Mouse (Mus musculus): ENCODE measurements at regions not wholly inside any gene's neighbourhood (a gene's known extent, or its start where the extent isn't known, plus 50 kb on each side); places are given as distances from the start of the nearest gene placed in this dataset.
A peak's percentile ranks its signal among the peaks of the same experiment; 100 is the strongest.

GRCm38 (mm10) chr2:159392865-159393264 is 598.3 kb downstream of the Dhx35 start:
- Histone ChIP-seq H3K79me2 (replicated peaks; ENCODE audit: control insufficient read depth, insufficient read depth, low read length) (no peaks in the 10 kb centered on the region), H3K27ac (no peak overlapping the region), H3K4me3 (no peak overlapping the region), H3K4me1 (ENCODE audit: control insufficient read depth, insufficient read depth, low read length) (no peaks in the 10 kb centered on the region), H3K27me3 (ENCODE audit: control insufficient read depth, insufficient read depth, low read length) (no peaks in the 10 kb centered on the region), H3K36me3 (ENCODE audit: control insufficient read depth, insufficient read depth, low read length) (no peaks in the 10 kb centered on the region), H3K9ac (ENCODE audit: low read depth, low read length) (no peak overlapping the region)
- WGBS: 58% methylated on average over 10 of the region's 10 CpGs
- intact Hi-C loops (cut with DNase I): no loop called here
- TF ChIP-seq CTCF (IDR thresholded peaks at IDR 0.05) (no peak), POLR2A (IDR thresholded peaks at IDR 0.05; ENCODE audit: insufficient read depth, low read depth, low read length) (no peak), EP300 (IDR thresholded peaks at IDR 0.05; ENCODE audit: insufficient read depth, low read depth, low read length) (no peak)
- DNase-seq: no peak

- Histone ChIP-seq H3K36me3 (ENCODE audit: control insufficient read depth, insufficient read depth, low read length) (no peaks in the 10 kb centered on the region), H3K27me3 (ENCODE audit: control insufficient read depth, insufficient read depth, low read length) (no peaks in the 10 kb centered on the region), H3K4me1 (ENCODE audit: control insufficient read depth, insufficient read depth, low read length) (no peaks in the 10 kb centered on the region), H3K4me3 (no peak overlapping the region), H3K27ac (no peak overlapping the region), H3K79me2 (replicated peaks; ENCODE audit: control insufficient read depth, insufficient read depth, low read length) (no peaks in the 10 kb centered on the region), H3K9ac (ENCODE audit: low read depth, low read length) (no peak overlapping the region)
- intact Hi-C loops (cut with DNase I): no loop called here
- 87% methylated on average over 9 of the region's 9 CpGs for WGBS
- no peak for DNase-seq
- TF ChIP-seq EP300 (IDR thresholded peaks at IDR 0.05; ENCODE audit: insufficient read depth, low read depth, low read length) (no peak), CTCF (IDR thresholded peaks at IDR 0.05) (no peak), POLR2A (IDR thresholded peaks at IDR 0.05; ENCODE audit: insufficient read depth, low read depth, low read length) (no peak)
These were observed 607.0 kb downstream of the Dhx35 start for GRCm38 (mm10) chr2:159401421-159402100.

DNA sequence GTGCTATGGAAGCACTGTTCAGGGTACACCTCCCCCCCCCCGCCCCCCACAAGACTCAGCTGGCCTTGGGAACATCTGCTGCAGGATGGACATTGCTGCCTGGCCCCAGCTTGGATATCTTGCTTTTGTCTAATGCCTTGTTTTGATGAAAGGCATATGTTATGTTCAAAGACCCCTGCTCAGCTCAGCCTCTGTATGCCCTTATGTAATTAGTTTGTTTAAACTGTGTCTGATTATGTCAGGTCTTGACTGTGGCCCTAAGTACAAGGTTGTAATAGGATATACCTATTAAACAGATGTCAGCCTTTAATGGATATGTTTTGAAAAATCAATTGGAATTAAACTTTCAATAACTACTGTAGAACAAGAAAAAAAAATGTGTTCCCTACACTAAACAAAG is 610.3 kb downstream of the Dhx35 start:
- H3K36me3 ChIP-seq (ENCODE audit: control insufficient read depth, insufficient read depth, low read length): no peaks in the 10 kb centered on the region
- intact Hi-C loops (cut with DNase I): no loop called here
- H3K4me1 ChIP-seq (ENCODE audit: control insufficient read depth, insufficient read depth, low read length): no peaks in the 10 kb centered on the region
- no peaks in the 10 kb centered on the region for H3K79me2 ChIP-seq (replicated peaks; ENCODE audit: control insufficient read depth, insufficient read depth, low read length)
- H3K4me3 ChIP-seq: no peak overlapping the region
- no peak for DNase-seq
- TF ChIP-seq CTCF (IDR thresholded peaks at IDR 0.05) (no peak), POLR2A (IDR thresholded peaks at IDR 0.05; ENCODE audit: insufficient read depth, low read depth, low read length) (no peak)
- H3K9ac ChIP-seq (ENCODE audit: low read depth, low read length): no peak overlapping the region
- 55% methylated on average over 1 of the region's 1 CpGs for WGBS
- no peaks in the 10 kb centered on the region for H3K27me3 ChIP-seq (ENCODE audit: control insufficient read depth, insufficient read depth, low read length)
- H3K27ac ChIP-seq: no peak overlapping the region

GRCm38 (mm10) chr2:159414599-159414998 is 620.0 kb downstream of the Dhx35 start:
- Histone ChIP-seq H3K27ac (no peak overlapping the region), H3K4me3 (no peak overlapping the region), H3K36me3 (ENCODE audit: control insufficient read depth, insufficient read depth, low read length) (no peaks in the 10 kb centered on the region), H3K9ac (ENCODE audit: low read depth, low read length) (no peak overlapping the region), H3K4me1 (ENCODE audit: control insufficient read depth, insufficient read depth, low read length) (no peaks in the 10 kb centered on the region), H3K79me2 (replicated peaks; ENCODE audit: control insufficient read depth, insufficient read depth, low read length) (no peaks in the 10 kb centered on the region), H3K27me3 (ENCODE audit: control insufficient read depth, insufficient read depth, low read length) (no peaks in the 10 kb centered on the region)
- TF ChIP-seq POLR2A (IDR thresholded peaks at IDR 0.05; ENCODE audit: insufficient read depth, low read depth, low read length): no peak
- TF ChIP-seq CTCF (IDR thresholded peaks at IDR 0.05): no peak
- no peak for TF ChIP-seq EP300 (IDR thresholded peaks at IDR 0.05; ENCODE audit: insufficient read depth, low read depth, low read length)
- WGBS: 20% methylated on average over 1 of the region's 1 CpGs
- intact Hi-C loops (cut with DNase I): no loop called here
- no peak for DNase-seq

DNA sequence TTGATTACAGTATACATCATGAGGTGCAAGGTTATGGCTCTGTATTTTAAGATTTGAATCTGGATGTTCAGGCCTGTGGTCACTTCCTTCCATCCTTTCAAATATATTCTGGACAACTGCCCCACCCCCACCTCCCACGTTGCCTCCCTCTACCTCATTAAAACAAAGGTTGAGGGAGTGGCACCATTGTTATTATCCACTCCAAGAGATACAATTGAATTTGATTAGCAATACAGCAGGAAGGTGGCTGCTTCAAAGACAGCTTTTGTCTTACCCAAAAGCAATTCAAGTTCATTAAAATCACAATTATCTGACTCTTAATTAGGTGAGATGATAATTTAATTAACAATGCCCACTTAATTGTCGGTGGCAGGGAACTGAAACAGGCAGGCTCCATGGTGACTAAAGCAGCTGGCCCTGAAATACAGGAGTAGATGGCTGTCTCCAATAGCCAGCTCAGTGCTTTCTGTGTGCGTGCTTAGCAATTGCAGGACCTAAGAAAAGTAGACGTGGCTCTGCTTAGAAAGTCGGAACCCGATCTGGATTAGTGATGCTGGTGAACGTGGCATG is 623.8 kb downstream of the Dhx35 start:
- TF ChIP-seq EP300 (IDR thresholded peaks at IDR 0.05; ENCODE audit: insufficient read depth, low read depth, low read length) (no peak), CTCF (IDR thresholded peaks at IDR 0.05) (no peak), POLR2A (IDR thresholded peaks at IDR 0.05; ENCODE audit: insufficient read depth, low read depth, low read length) (no peak)
- Histone ChIP-seq H3K4me1 (ENCODE audit: control insufficient read depth, insufficient read depth, low read length) (no peaks in the 10 kb centered on the region; the same call in 1 of the 2 replicates), H3K27ac (no peak overlapping the region), H3K9ac (ENCODE audit: low read depth, low read length) (no peak overlapping the region), H3K4me3 (no peak overlapping the region), H3K27me3 (ENCODE audit: control insufficient read depth, insufficient read depth, low read length) (no peaks in the 10 kb centered on the region), H3K36me3 (ENCODE audit: control insufficient read depth, insufficient read depth, low read length) (no peaks in the 10 kb centered on the region), H3K79me2 (replicated peaks; ENCODE audit: control insufficient read depth, insufficient read depth, low read length) (no peaks in the 10 kb centered on the region)
- no peak for DNase-seq
- intact Hi-C loops (cut with DNase I): loop anchor here (5.0 kb wide), 1 partner anchor 1474 kb away; no protein-coding TSS in a partner anchor
- WGBS: 75% methylated on average over 7 of the region's 7 CpGs

DNA sequence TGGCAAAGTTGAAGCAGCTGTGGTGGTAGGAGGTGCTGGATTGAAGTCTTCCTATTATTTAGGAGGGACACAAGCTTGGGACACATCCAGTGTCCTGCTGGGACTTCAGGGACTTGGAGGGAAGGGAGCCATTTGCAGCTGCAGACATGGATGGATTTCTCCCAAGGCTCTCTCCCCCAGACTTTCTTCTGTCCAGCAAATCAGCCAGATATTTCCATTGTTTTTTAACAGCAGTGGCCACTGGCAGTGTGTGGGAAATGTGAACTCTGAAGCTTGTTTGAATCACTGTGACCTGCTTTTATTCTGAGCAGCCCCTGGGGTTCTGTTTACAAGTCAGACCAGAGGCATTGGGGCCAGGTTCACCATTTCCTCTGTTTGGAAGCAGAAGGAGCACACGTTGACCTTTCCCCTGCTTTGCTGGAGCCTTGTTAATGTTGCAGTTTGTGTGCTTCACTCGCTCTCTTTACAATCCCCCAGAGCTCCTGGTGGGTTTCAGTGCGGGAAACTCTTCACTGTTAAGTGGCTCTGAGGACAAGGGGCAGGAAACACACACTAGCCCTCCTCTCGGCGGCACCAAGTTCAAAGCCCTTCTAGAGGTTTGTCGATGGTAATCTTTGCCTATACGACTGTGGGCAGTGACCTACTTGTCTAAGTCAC is 627.8 kb downstream of the Dhx35 start:
- no peak overlapping the region for H3K9ac ChIP-seq (ENCODE audit: low read depth, low read length)
- TF ChIP-seq EP300 (IDR thresholded peaks at IDR 0.05; ENCODE audit: insufficient read depth, low read depth, low read length) (no peak), CTCF (IDR thresholded peaks at IDR 0.05) (no peak), POLR2A (IDR thresholded peaks at IDR 0.05; ENCODE audit: insufficient read depth, low read depth, low read length) (no peak)
- no peaks in the 10 kb centered on the region; the same call in 1 of the 2 replicates for H3K4me1 ChIP-seq (ENCODE audit: control insufficient read depth, insufficient read depth, low read length)
- DNase-seq: peak; percentile 49 to 61
- WGBS: 40% methylated on average over 7 of the region's 7 CpGs
- intact Hi-C loops (cut with DNase I): loop anchor here (10.0 kb wide), 1 partner anchor 582 kb away; no protein-coding TSS in a partner anchor
- H3K36me3 ChIP-seq (ENCODE audit: control insufficient read depth, insufficient read depth, low read length): no peaks in the 10 kb centered on the region
- no peak overlapping the region for H3K4me3 ChIP-seq
- H3K79me2 ChIP-seq (replicated peaks; ENCODE audit: control insufficient read depth, insufficient read depth, low read length): no peaks in the 10 kb centered on the region
- H3K27me3 ChIP-seq (ENCODE audit: control insufficient read depth, insufficient read depth, low read length): no peaks in the 10 kb centered on the region
- H3K27ac ChIP-seq: peak overlapping the region; percentile 26; the same call in 1 of the 2 replicates
